Mouse (Mus musculus) liver, embryonic 14.5 days (tissue): ENCODE results near the gene Agap1.

Source experiments
- CTCF ChIP-seq: IDR thresholded peaks from 2 replicates; pipeline ENCODE4 v1.5.1; 2016; ENCODE audit warnings: antibody characterized with exemption, low read depth, control low read depth
- EP300 ChIP-seq: IDR thresholded peaks from 2 replicates; pipeline ENCODE4 v1.6.1; 2016; ENCODE audit warnings: antibody characterized with exemption, low read depth

DNA sequence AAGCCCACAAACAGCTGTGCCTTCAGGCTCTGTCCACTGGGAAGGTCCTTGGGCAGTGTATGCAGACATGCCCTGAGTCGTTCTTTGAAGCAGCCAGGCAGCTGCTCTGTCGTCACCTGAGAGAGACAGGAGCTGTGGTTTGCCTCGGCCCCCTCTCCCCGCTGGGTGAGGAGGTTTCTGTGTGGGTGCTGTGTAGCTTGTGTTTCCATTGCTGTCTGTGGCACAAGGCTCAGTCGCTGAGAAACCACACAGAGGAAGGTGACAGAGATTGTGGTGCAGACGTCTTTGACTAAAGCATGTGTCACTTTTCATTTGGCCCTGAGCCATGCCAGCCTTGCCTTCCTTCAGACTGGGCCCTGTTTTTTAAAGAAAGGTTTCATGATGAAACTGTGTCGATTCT lies 148.3 kb downstream of the Agap1 start:
- TF ChIP-seq CTCF (no peak), EP300 (no peak)
